Mouse (Mus musculus) forebrain, embryonic 13.5 days (tissue): ENCODE results near the gene Ctsz. TPM values are rescaled to one million over a fixed set of nuclear protein-coding genes. Genes with fewer than 3 reads are reported as not detected.

Experiments used
- ATAC-seq: fragments of 200-750 bp; cut with Nextera tagmentation; 2 replicates; pipeline ENCODE4 v1.8.0; 2017
- H3K27ac ChIP-seq: fragments of 300-500 bp; sonication (generic); 2 replicates; pipeline ENCODE4 v1.5.1; 2015; ENCODE audit warnings: inconsistent platforms, mild to moderate bottlenecking, moderate library complexity
- H3K27me3 ChIP-seq: fragments of 300-500 bp; sonication (generic); 2 replicates; pipeline ENCODE4 v1.6.1; 2015; ENCODE audit warnings: mild to moderate bottlenecking, inconsistent platforms
- H3K36me3 ChIP-seq: fragments of 300-500 bp; sonication (generic); 2 replicates; pipeline ENCODE4 v1.6.1; 2015; ENCODE audit warnings: mild to moderate bottlenecking, inconsistent platforms; ENCODE audit not compliant: poor library complexity, severe bottlenecking
- H3K4me1 ChIP-seq: fragments of 300-500 bp; sonication (generic); 2 replicates; pipeline ENCODE4 v1.6.1; 2015; ENCODE audit warnings: inconsistent platforms
- H3K4me2 ChIP-seq: fragments of 300-500 bp; sonication (generic); 2 replicates; pipeline ENCODE4 v1.6.1; 2015; ENCODE audit warnings: inconsistent platforms, mild to moderate bottlenecking, moderate library complexity
- H3K4me3 ChIP-seq: fragments of 300-500 bp; sonication (generic); 2 replicates; pipeline ENCODE4 v1.5.1; 2015; ENCODE audit warnings: mild to moderate bottlenecking, inconsistent platforms
- H3K9ac ChIP-seq: fragments of 300-500 bp; sonication (generic); 2 replicates; pipeline ENCODE4 v1.6.1; 2015; ENCODE audit warnings: mild to moderate bottlenecking, inconsistent platforms
- H3K9me3 ChIP-seq: fragments of 300-500 bp; sonication (generic); replicated peaks from 2 replicates; pipeline ENCODE4 v1.6.1; 2016; ENCODE audit warnings: inconsistent platforms
- WGBS: fragments of 180-500 bp; shearing (Covaris S2); methylation state at CpG from one replicate; pipeline ENCODE4 v1.1.7; 2015; 5-methylcytosine and 5-hydroxymethylcytosine counted together
- polyA plus RNA-seq: library from polyadenylated mRNA; unstranded; fragments of >200 nt; fragmentation: Nextera tagmentation; extraction: Ambion mirVana; gene quantifications from 2 replicates; pipeline ENCODE4 v1.2.1, GENCODE M21; 2015

Gene Ctsz
- polyA plus RNA-seq, result 69.9 and 73.2 TPM in 2 replicates

- no peak within 1 kb of the TSS; the same call in 1 of the 2 replicates for H3K27ac ChIP-seq
- under 1% methylated on average over 38 of the region's 38 CpGs for WGBS
- H3K27me3 ChIP-seq, result no peaks in the 10 kb centered on the region
These were observed at the start of gene Ctsz for GRCm38 (mm10) chr2:174438737-174439449. TSS of gene Ctsz (minus strand) at chr2:174439039.

GRCm38 (mm10) chr2:174487005-174487404 lies 48.2 kb upstream of the Ctsz start:
- WGBS, result 82% methylated on average over 5 of the region's 5 CpGs
- Histone ChIP-seq H3K27me3 (no peaks in the 10 kb centered on the region), H3K27ac (no peak overlapping the region), H3K4me1 (no peaks in the 10 kb centered on the region), H3K4me3 (no peak overlapping the region), H3K9ac (no peak overlapping the region), H3K36me3 (no peaks in the 10 kb centered on the region), H3K4me2 (no peak overlapping the region), H3K9me3 (no peaks in the 10 kb centered on the region; the same call in 1 of the 2 replicates)
- ATAC-seq, result no peak

More at GRCm38 (mm10) chr2:174438737-174439449, at the start of gene Ctsz:
- Histone ChIP-seq H3K36me3 (peaks cover 11% of the 10 kb centered on the region; the same call in 1 of the 2 replicates), H3K4me1 (peaks cover 20% of the 10 kb centered on the region), H3K9me3 (no peaks in the 10 kb centered on the region), H3K4me2 (peak within 1 kb of the TSS; percentile 77), H3K4me3 (peak within 1 kb of the TSS; percentile 50), H3K9ac (peak within 1 kb of the TSS; percentile 71)
- peak; percentile 81 for ATAC-seq

- H3K27me3 ChIP-seq, result no peaks in the 10 kb centered on the region
- no peaks in the 10 kb centered on the region for H3K36me3 ChIP-seq
- H3K4me1 ChIP-seq, result no peaks in the 10 kb centered on the region
- no peak overlapping the region for H3K27ac ChIP-seq
- no peak overlapping the region for H3K4me3 ChIP-seq
- no peak overlapping the region for H3K4me2 ChIP-seq
- H3K9ac ChIP-seq, result no peak overlapping the region
- ATAC-seq, result no peak
- no peaks in the 10 kb centered on the region for H3K9me3 ChIP-seq
- WGBS, result 65% methylated on average over 5 of the region's 5 CpGs
These were observed 39.9 kb upstream of the Ctsz start for GRCm38 (mm10) chr2:174478746-174479145.

GRCm38 (mm10) chr2:174477543-174478319 lies 38.9 kb upstream of the Ctsz start:
- WGBS, result 76% methylated on average over 3 of the region's 3 CpGs
- H3K36me3 ChIP-seq, result no peaks in the 10 kb centered on the region
- H3K9me3 ChIP-seq, result no peaks in the 10 kb centered on the region
- no peak overlapping the region for H3K27ac ChIP-seq
- no peak overlapping the region for H3K4me2 ChIP-seq
- H3K4me1 ChIP-seq, result peaks cover 6% of the 10 kb centered on the region
- H3K9ac ChIP-seq, result no peak overlapping the region
- H3K27me3 ChIP-seq, result no peaks in the 10 kb centered on the region
- H3K4me3 ChIP-seq, result no peak overlapping the region
- no peak for ATAC-seq

GRCm38 (mm10) chr2:174473550-174473927 lies 34.7 kb upstream of the Ctsz start:
- 90% methylated on average over 5 of the region's 5 CpGs for WGBS
- Histone ChIP-seq H3K27me3 (no peaks in the 10 kb centered on the region), H3K9ac (peak overlapping the region; percentile 47), H3K27ac (no peak overlapping the region), H3K4me2 (peak overlapping the region; percentile 79), H3K36me3 (peaks cover 25% of the 10 kb centered on the region), H3K9me3 (no peaks in the 10 kb centered on the region), H3K4me3 (peak overlapping the region; percentile 79), H3K4me1 (peaks cover 17% of the 10 kb centered on the region)
- ATAC-seq, result no peak

- Histone ChIP-seq H3K9me3 (no peaks in the 10 kb centered on the region), H3K4me2 (peak within 1 kb of the TSS; percentile 79), H3K27ac (peak within 1 kb of the TSS; percentile 35), H3K36me3 (peaks cover 31% of the 10 kb centered on the region), H3K4me3 (peak within 1 kb of the TSS; percentile 79), H3K9ac (peak within 1 kb of the TSS; percentile 78), H3K27me3 (no peaks in the 10 kb centered on the region), H3K4me1 (peaks cover 17% of the 10 kb centered on the region)
- peak; percentile 98 for ATAC-seq
- WGBS, result under 1% methylated on average over 51 of the region's 53 CpGs
These were observed 34.1 kb upstream of the Ctsz start, which contains the start of gene Prelid3b for GRCm38 (mm10) chr2:174472818-174473549. TSS of gene Prelid3b (minus strand) at chr2:174473081.

GRCm38 (mm10) chr2:174472407-174472806 lies 33.6 kb upstream of the Ctsz start:
- Histone ChIP-seq H3K9ac (peak overlapping the region; percentile 78), H3K27me3 (no peaks in the 10 kb centered on the region), H3K4me3 (peak overlapping the region; percentile 79), H3K9me3 (no peaks in the 10 kb centered on the region), H3K4me2 (peak overlapping the region; percentile 79), H3K4me1 (peaks cover 17% of the 10 kb centered on the region), H3K27ac (peak overlapping the region; percentile 35), H3K36me3 (peaks cover 35% of the 10 kb centered on the region)
- WGBS, result 8% methylated on average over 30 of the region's 30 CpGs
- ATAC-seq, result peak; percentile 50; the same call in 1 of the 2 replicates

GRCm38 (mm10) chr2:174470786-174471405 lies 32.1 kb upstream of the Ctsz start:
- H3K36me3 ChIP-seq, result peaks cover 48% of the 10 kb centered on the region
- H3K9me3 ChIP-seq, result no peaks in the 10 kb centered on the region
- no peaks in the 10 kb centered on the region for H3K27me3 ChIP-seq
- H3K9ac ChIP-seq, result no peak overlapping the region
- no peak overlapping the region for H3K27ac ChIP-seq
- 96% methylated on average over 7 of the region's 7 CpGs for WGBS
- ATAC-seq, result no peak
- H3K4me1 ChIP-seq, result peaks cover 17% of the 10 kb centered on the region
- no peak overlapping the region for H3K4me2 ChIP-seq
- no peak overlapping the region for H3K4me3 ChIP-seq

- ATAC-seq, result no peak
These were observed 31.5 kb upstream of the Ctsz start for GRCm38 (mm10) chr2:174470333-174470732.

GRCm38 (mm10) chr2:174463789-174464523 lies 25.1 kb upstream of the Ctsz start, which contains the start of gene Atp5e:
TSS of gene Atp5e (minus strand) at chr2:174464105.
- H3K9ac ChIP-seq, result peak within 1 kb of the TSS; percentile 85
- H3K9me3 ChIP-seq, result no peaks in the 10 kb centered on the region
- H3K4me1 ChIP-seq, result peaks cover 13% of the 10 kb centered on the region
- H3K36me3 ChIP-seq, result peaks cover 56% of the 10 kb centered on the region
- H3K4me2 ChIP-seq, result peak within 1 kb of the TSS; percentile 96
- no peaks in the 10 kb centered on the region for H3K27me3 ChIP-seq
- ATAC-seq, result peak; percentile 99
- no peak within 1 kb of the TSS; the same call in 1 of the 2 replicates for H3K27ac ChIP-seq
- peak within 1 kb of the TSS; percentile 88 for H3K4me3 ChIP-seq
- WGBS, result 2% methylated on average over 48 of the region's 48 CpGs

More at GRCm38 (mm10) chr2:174470333-174470732, 31.5 kb upstream of the Ctsz start:
- Histone ChIP-seq H3K36me3 (peaks cover 52% of the 10 kb centered on the region), H3K9ac (no peak overlapping the region), H3K4me1 (peaks cover 17% of the 10 kb centered on the region), H3K9me3 (no peaks in the 10 kb centered on the region), H3K27me3 (no peaks in the 10 kb centered on the region), H3K4me2 (no peak overlapping the region), H3K27ac (no peak overlapping the region), H3K4me3 (no peak overlapping the region)
- 92% methylated on average over 4 of the region's 4 CpGs for WGBS

- H3K4me2 ChIP-seq, result peak overlapping the region; percentile 96
- WGBS, result 36% methylated on average over 10 of the region's 10 CpGs
- H3K36me3 ChIP-seq, result peaks cover 51% of the 10 kb centered on the region
- H3K27ac ChIP-seq, result no peak overlapping the region; the same call in 1 of the 2 replicates
- peak overlapping the region; percentile 88 for H3K4me3 ChIP-seq
- no peaks in the 10 kb centered on the region for H3K9me3 ChIP-seq
- H3K9ac ChIP-seq, result peak overlapping the region; percentile 85
- H3K27me3 ChIP-seq, result no peaks in the 10 kb centered on the region
- peaks cover 13% of the 10 kb centered on the region for H3K4me1 ChIP-seq
- peak; percentile 41 for ATAC-seq
These were observed 24.5 kb upstream of the Ctsz start for GRCm38 (mm10) chr2:174463370-174463769.
